Mouse (Mus musculus) T-helper 1 cell (primary cell): ENCODE results near the gene Tmcc1.
"Not testable (repeated sequence)": the region's sequence is repeated elsewhere in the genome, so short reads cannot be mapped to it uniquely, and the experiment has no call there.

ENCODE experiments used
- in situ Hi-C: fragments of 300-600 bp; cut with MboI, MseI; formaldehyde crosslinking; loops from one replicate; pipeline ENCODE4 v1.15.1; 2025; ENCODE audit warnings: high pct_unique_total_duplicates

The Tmcc1 gene

GRCm38 (mm10) chr6:116193394-116194393 lies at the start of gene Tmcc1:
Tmcc1 (minus strand) TSS chr6:116193486.
- in situ Hi-C loops = no loop called here

GRCm38 (mm10) chr6:116240371-116240770 lies 47.1 kb upstream of the Tmcc1 start:
- in situ Hi-C loops = no loop called here

- in situ Hi-C loops = no loop called here
Observed at GRCm38 (mm10) chr6:116238083-116238482, 44.8 kb upstream of the Tmcc1 start.

DNA sequence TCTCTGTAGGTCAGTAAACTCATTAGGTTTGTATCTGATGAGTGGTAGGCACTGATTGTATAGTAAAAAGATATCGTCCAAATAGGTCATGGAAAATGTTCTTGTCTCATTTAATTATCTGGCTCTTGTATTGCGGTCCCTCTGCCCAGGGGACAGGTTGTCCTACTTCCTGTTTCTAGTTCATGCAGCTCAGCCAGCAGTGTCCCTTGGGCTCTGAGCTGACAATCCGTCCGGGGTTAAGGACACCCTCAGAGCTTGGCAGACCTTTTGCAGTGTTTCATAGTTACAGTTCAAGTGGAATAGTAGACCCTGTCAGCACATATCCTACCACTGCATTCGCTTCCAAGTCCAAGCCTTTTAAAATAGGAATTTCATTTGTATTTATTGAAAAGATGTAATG lies 42.0 kb upstream of the Tmcc1 start:
- in situ Hi-C loops = no loop called here

DNA sequence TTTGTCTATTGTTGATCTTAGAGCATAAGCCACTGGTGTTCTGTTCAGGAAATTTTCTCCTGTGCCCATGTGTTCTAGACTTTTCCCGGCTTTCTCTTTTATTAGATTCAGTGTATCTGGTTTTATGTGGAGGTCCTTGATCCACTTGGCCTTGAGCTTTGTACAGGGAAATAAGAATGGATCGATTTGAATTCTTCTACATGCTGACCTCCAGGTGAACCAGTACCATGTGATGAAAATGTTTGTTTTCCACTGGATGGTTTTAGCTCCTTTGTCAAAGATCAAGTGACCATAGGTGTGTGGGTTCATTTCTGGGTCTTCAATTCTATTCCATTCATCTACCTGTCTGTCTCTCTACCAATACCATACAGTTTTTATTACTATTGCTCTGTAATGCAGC lies 41.5 kb upstream of the Tmcc1 start:
- in situ Hi-C loops = not testable (repeated sequence)

DNA sequence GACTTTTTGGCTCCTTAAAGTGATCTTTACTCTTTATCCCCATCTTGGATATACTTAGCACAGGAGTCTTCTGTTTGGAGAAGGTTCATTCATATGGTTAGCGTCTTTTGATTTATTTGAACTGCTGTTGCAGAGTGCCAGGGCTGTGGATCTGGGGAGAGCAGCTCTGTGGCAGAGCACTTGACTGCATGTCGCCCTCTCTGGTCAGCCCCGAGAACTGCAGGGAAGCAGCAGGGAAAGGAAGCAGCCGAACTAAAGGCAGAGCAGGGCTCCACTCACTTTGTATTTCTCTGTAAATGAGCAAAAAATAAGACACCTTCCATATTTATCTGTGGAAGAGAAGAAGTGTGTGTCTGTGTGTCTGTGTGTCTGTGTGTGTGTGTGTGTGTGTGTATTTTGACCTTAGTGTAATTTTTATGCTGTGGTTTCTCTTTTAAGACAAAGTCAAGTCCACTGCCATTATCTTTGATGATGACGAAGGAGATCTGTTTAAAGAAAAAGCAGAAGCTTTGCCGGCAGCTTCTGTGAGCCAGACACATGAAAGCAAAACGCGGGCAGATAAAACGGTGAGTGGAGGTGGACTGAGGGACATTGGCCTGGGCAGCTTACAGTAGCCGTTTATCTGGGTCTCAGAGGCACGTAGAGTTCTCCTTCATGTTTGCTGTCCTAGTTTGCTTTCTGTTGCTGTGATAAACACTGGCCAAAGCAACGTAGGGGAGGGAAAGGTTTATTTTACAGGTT lies 35.7 kb upstream of the Tmcc1 start:
- in situ Hi-C loops = no loop called here

GRCm38 (mm10) chr6:116227767-116228166 lies 34.5 kb upstream of the Tmcc1 start:
- in situ Hi-C loops = no loop called here

DNA sequence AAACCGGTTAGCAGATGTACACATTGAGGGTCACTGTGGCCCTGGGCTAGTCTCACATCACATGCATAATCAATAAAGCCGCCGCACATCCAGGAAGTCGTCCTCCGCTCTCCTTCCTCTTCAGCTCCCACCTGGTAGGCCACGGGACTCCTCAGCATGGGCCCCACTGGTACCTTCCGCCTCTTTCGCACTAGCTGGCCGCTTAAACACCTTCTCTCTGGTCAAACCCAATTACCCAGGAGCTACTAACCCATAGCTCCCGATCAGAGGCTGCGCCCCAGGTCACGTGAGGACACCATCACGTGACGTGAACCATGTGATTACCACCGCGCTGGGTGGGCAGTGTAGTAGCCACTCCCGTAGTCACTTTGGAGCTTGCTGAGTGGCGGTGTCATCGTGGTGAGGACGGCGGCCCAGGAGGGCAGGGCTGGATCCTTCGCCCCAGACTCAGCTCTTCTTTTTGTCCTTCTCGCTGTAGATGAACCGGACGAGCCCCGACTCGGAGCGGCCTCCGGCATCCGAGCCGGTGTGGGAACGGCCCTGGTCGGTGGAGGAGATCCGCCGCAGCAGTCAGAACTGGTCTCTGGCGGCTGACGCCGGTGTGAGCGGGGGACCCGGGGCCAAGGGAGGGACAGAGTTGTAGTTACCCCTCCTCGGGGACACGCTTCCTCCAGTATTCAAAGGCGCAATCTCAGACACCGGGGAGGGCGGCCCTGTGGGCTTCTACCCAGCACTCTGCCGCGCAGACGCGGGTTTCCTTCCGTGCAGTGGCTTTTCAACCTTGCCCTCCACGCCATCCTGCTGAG lies 14.6 kb upstream of the Tmcc1 start, which contains the start of gene Washc2:
Gene Washc2, plus strand, starts transcription at position 310 of the 806 bp plus-strand sequence.
- in situ Hi-C loops = no loop called here

DNA sequence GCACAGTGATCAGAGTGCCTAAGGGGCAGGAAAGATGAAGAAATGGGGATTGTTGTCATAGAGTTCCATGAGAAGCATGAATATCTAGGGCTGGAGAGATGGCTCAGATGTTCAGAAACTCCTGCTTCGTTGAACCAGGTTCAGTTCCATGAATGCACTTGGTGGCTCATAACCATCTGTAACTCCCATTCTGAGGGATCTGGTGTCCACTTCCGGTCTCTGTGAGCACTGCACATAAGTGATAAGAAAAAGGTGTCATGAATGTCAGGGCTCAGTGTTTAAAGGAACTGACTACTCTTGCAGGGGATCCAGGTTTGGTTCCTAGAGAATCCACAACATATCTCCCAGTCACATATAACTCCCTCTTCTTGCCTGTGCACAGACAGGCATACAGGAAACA lies 6.4 kb upstream of the Tmcc1 start:
- in situ Hi-C loops = no loop called here

GRCm38 (mm10) chr6:116198173-116198572 lies 4.9 kb upstream of the Tmcc1 start:
- in situ Hi-C loops = no loop called here

- in situ Hi-C loops = no loop called here
Observed at GRCm38 (mm10) chr6:116195811-116196210, 2.5 kb upstream of the Tmcc1 start.

- in situ Hi-C loops = no loop called here
Observed at GRCm38 (mm10) chr6:116192809-116193311, 426 bp downstream of the Tmcc1 start.

GRCm38 (mm10) chr6:116189417-116189816 lies 3.9 kb downstream of the Tmcc1 start:
- in situ Hi-C loops = no loop called here

GRCm38 (mm10) chr6:116186485-116186884 lies 6.8 kb downstream of the Tmcc1 start:
- in situ Hi-C loops = no loop called here

DNA sequence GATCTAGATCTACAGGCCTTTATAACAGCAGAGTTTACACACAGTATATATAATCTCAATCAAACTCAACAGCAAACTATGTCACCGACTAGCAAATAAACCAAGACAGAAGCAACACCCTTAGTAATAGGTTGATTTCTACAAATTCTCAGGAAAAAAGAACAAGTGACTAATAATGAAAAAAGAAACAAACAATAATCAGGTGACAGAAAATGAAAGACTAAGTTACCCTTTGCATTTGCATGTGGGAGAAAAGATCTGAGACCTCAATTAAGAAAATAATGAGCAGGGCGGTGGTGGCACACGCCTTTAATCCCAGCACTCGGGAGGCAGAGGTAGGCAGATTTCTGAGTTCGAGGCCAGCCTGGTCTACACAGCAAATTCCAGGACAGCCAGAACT lies 9.8 kb downstream of the Tmcc1 start:
- in situ Hi-C loops = no loop called here

DNA sequence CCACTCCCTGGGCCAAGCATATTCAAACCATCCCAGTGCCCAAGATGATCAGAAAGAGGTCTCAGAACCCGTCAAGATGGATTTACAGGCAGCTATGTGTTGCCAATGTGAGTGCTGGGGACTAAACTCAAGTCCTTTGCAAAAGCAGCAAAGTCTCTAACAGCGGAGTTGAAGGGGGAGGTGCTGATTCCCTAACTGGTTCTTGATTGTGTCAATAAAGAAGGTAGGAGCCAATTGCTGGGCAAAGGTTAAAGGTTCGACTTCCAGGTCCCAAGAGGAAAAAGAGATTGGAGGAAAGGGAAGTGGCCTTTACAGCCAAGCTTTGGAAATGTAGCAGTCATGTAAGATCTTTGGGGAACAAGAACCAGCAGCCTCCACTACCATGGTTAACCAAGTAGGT lies 12.6 kb downstream of the Tmcc1 start:
- in situ Hi-C loops = no loop called here

DNA sequence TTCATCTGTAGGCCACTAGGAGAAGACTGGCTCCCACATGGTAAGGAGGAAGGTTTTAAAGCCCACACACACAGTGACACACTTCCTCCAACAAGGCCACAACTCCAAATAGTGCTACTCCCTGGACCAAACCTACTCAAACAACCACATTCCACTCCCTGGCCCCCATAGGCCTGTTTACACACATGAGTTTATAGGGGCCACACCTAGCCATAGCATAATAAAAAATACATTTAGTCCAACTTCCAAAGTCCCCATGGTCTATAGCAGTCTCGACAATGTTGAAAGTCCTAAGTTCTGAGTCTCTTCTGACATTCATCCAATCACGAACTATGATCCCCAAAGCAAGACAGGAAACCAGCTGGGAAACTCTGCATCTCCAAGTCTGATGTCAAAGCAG lies 14.9 kb downstream of the Tmcc1 start:
- in situ Hi-C loops = no loop called here

DNA sequence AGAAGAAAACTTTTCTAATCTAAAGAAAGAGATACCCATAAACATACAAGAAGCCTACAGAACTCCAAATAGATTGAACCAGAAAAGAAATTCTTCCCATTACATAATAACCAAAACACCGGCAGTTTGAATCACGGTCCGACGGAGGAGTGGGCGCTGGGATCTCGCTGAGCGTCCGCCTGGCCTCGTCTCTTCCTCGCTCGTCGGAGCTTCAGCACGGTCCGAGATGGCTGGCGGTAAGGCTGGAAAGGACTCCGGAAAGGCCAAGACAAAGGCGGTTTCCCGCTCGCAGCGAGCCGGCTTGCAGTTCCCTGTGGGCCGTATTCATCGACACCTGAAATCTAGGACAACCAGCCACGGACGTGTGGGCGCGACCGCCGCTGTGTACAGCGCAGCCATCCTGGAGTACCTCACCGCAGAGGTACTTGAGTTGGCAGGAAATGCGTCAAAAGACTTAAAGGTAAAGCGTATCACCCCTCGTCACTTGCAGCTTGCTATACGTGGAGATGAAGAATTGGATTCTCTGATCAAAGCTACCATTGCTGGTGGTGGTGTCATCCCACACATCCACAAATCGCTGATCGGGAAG lies 19.7 kb downstream of the Tmcc1 start:
- in situ Hi-C loops = not testable (repeated sequence)

GRCm38 (mm10) chr6:116166383-116166782 lies 26.9 kb downstream of the Tmcc1 start:
- in situ Hi-C loops = no loop called here

- in situ Hi-C loops = no loop called here
Observed at GRCm38 (mm10) chr6:116154854-116155624, 38.2 kb downstream of the Tmcc1 start.
